Mouse (Mus musculus): ENCODE results near the gene Ybx1. TPM values are rescaled to one million over a fixed set of nuclear protein-coding genes. Genes with fewer than 3 reads are reported as not detected.

The Ybx1 gene
- polyA plus RNA-seq, 1 experiment from 2014 or later, result 170 TPM

- peak within 1 kb of the TSS; percentile 46 for H3K27ac ChIP-seq (ENCODE audit: low read depth)
- H3K36me3 ChIP-seq (replicated peaks; ENCODE audit: insufficient read depth, low read length), result peaks cover 31% of the 10 kb centered on the region
- H3K4me1 ChIP-seq (ENCODE audit: insufficient read depth), result peaks cover 7% of the 10 kb centered on the region
- WGBS (ENCODE audit: insufficient replicate concordance), result under 1% methylated on average over 44 of the region's 44 CpGs
- DNase-seq (peak; percentile 97), ATAC-seq (peak; percentile 99)
- peak within 1 kb of the TSS; percentile 81 for H3K4me2 ChIP-seq (ENCODE audit: low read depth, low read length)
- no peaks in the 10 kb centered on the region for H3K27me3 ChIP-seq (ENCODE audit: insufficient read depth, low read length)
- TF ChIP-seq CTCF (IDR thresholded peaks at IDR 0.05; ENCODE audit: low read depth) (no peak), EP300 (IDR thresholded peaks at IDR 0.05; ENCODE audit: low read depth) (peak; percentile 43; the same call in 1 of the 2 replicates)
- no peaks in the 10 kb centered on the region for H3K9me3 ChIP-seq (ENCODE audit: low read length)
- peak within 1 kb of the TSS; percentile 67 for H3K9ac ChIP-seq (replicated peaks)
- peak within 1 kb of the TSS; percentile 72 for H3K4me3 ChIP-seq (ENCODE audit: low read depth, low read length)
Measured at GRCm38 (mm10) chr4:119320131-119320830, 25.9 kb upstream of the Ybx1 start, which contains the start of gene Ppih. Gene Ppih, minus strand, starts transcription at chr4:119320546.

DNA sequence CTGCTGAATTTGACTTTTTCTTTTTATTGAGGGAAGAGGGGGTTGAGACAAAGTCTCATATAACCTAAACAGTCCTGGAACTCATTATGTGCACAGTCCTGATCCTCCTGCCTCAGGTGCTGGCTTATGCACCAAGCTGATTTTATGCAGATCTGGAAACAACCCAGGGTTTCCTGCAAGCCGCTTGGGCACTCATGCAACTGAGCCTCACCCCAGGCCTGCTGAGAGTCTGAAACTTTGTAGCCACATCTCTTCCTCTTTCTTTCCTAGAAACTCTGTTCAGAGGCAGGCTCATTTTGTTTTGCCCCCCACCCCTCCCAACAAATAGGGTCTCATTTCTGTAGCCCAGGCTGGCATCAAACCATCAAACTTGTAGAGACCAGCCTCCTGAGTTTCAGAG lies 19.4 kb upstream of the Ybx1 start:
- Histone ChIP-seq H3K4me2 (ENCODE audit: low read depth, low read length) (no peak overlapping the region), H3K27me3 (ENCODE audit: insufficient read depth, low read length) (no peaks in the 10 kb centered on the region), H3K4me1 (ENCODE audit: insufficient read depth) (no peaks in the 10 kb centered on the region), H3K36me3 (replicated peaks; ENCODE audit: insufficient read depth, low read length) (peaks cover 57% of the 10 kb centered on the region), H3K27ac (ENCODE audit: low read depth) (no peak overlapping the region), H3K4me3 (ENCODE audit: low read depth, low read length) (no peak overlapping the region), H3K9me3 (ENCODE audit: low read length) (no peaks in the 10 kb centered on the region), H3K9ac (replicated peaks) (no peak overlapping the region)
- TF ChIP-seq EP300 (IDR thresholded peaks at IDR 0.05; ENCODE audit: low read depth), result no peak
- no peak for TF ChIP-seq CTCF (IDR thresholded peaks at IDR 0.05; ENCODE audit: low read depth)
- no peak for ATAC-seq
- WGBS (ENCODE audit: insufficient replicate concordance), result 67% methylated on average over 1 of the region's 1 CpGs
- no peak for DNase-seq

DNA sequence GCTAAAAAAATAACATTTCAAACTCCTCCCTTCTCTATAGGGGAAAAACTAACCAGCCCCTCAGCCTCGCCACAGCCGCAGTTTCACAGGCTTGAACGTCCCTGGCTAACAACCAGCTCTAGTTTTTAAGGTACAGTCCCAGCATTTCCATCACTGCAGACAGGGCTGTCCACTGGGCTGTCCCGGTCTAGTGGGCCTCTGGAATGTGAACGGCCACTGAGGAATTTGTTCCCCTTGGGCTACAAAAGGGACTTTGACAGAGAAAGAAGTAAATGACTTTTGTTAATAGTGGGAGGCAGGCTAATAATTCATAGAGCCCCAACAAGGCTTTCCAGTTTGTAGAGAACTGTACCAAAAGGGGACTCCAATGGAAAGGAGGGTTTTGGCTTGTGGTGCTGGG lies 11.0 kb upstream of the Ybx1 start:
- DNase-seq, result no peak

GRCm38 (mm10) chr4:119303291-119303690 lies 8.9 kb upstream of the Ybx1 start:
- Histone ChIP-seq H3K27me3 (ENCODE audit: insufficient read depth, low read length) (no peaks in the 10 kb centered on the region), H3K4me3 (ENCODE audit: low read depth, low read length) (no peak overlapping the region), H3K4me1 (ENCODE audit: insufficient read depth) (no peaks in the 10 kb centered on the region), H3K9me3 (ENCODE audit: low read length) (no peaks in the 10 kb centered on the region), H3K9ac (replicated peaks) (no peak overlapping the region), H3K36me3 (replicated peaks; ENCODE audit: insufficient read depth, low read length) (0 out of 2 replicates have a peak, but pooled peaks cover 3% of the 10 kb centered on the region), H3K4me2 (ENCODE audit: low read depth, low read length) (no peak overlapping the region), H3K27ac (ENCODE audit: low read depth) (no peak overlapping the region)
- DNase-seq, result no peak
- no peak for ATAC-seq
- no peak for TF ChIP-seq CTCF (IDR thresholded peaks at IDR 0.05; ENCODE audit: low read depth)
- TF ChIP-seq EP300 (IDR thresholded peaks at IDR 0.05; ENCODE audit: low read depth), result no peak
- 83% methylated on average over 8 of the region's 8 CpGs for WGBS (ENCODE audit: insufficient replicate concordance)

More for the DNA sequence above, 11.0 kb upstream of the Ybx1 start:
- no peak for TF ChIP-seq CTCF (IDR thresholded peaks at IDR 0.05; ENCODE audit: low read depth)
- TF ChIP-seq EP300 (IDR thresholded peaks at IDR 0.05; ENCODE audit: low read depth), result no peak
- no peak overlapping the region for H3K27ac ChIP-seq (ENCODE audit: low read depth)
- 83% methylated on average over 5 of the region's 5 CpGs for WGBS (ENCODE audit: insufficient replicate concordance)
- no peaks in the 10 kb centered on the region for H3K9me3 ChIP-seq (ENCODE audit: low read length)
- H3K4me3 ChIP-seq (ENCODE audit: low read depth, low read length), result no peak overlapping the region
- no peak overlapping the region for H3K9ac ChIP-seq (replicated peaks)
- no peak for ATAC-seq
- no peaks in the 10 kb centered on the region for H3K27me3 ChIP-seq (ENCODE audit: insufficient read depth, low read length)
- no peak overlapping the region for H3K4me2 ChIP-seq (ENCODE audit: low read depth, low read length)
- no peaks in the 10 kb centered on the region for H3K4me1 ChIP-seq (ENCODE audit: insufficient read depth)
- peaks cover 12% of the 10 kb centered on the region; the same call in 1 of the 2 replicates for H3K36me3 ChIP-seq (replicated peaks; ENCODE audit: insufficient read depth, low read length)

DNA sequence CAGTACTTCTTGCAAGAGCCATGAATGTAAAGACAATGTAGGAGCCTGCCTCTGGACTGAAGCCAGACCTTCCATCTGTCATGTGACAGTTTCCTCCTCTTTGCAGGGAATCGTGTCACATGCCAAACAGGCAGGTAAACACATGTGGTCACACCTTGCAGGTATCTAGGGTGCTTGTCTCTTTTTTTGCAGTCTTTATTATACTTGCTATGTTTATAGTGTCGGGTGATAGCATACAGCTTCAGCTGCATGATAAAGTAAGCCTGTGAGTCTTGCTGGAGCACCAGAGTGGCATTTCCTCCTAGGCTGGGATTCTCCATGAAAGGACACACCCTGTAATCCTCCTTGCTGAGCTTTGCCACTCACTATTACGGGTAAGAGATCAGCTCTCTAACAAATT lies 7.4 kb upstream of the Ybx1 start:
- 78% methylated on average over 3 of the region's 3 CpGs for WGBS (ENCODE audit: insufficient replicate concordance)
- H3K27ac ChIP-seq (ENCODE audit: low read depth), result no peak overlapping the region
- TF ChIP-seq EP300 (IDR thresholded peaks at IDR 0.05; ENCODE audit: low read depth) (no peak), CTCF (IDR thresholded peaks at IDR 0.05; ENCODE audit: low read depth) (no peak)

GRCm38 (mm10) chr4:119300761-119301160 lies 6.4 kb upstream of the Ybx1 start:
- ATAC-seq, result no peak
- Histone ChIP-seq H3K9ac (replicated peaks) (no peak overlapping the region), H3K4me1 (ENCODE audit: insufficient read depth) (no peaks in the 10 kb centered on the region; the same call in 1 of the 2 replicates), H3K27me3 (ENCODE audit: insufficient read depth, low read length) (no peaks in the 10 kb centered on the region), H3K27ac (ENCODE audit: low read depth) (no peak overlapping the region), H3K36me3 (replicated peaks; ENCODE audit: insufficient read depth, low read length) (no peaks in the 10 kb centered on the region), H3K9me3 (ENCODE audit: low read length) (no peaks in the 10 kb centered on the region), H3K4me2 (ENCODE audit: low read depth, low read length) (no peak overlapping the region), H3K4me3 (ENCODE audit: low read depth, low read length) (no peak overlapping the region)
- 84% methylated on average over 3 of the region's 3 CpGs for WGBS (ENCODE audit: insufficient replicate concordance)
- no peak for DNase-seq
- no peak for TF ChIP-seq EP300 (IDR thresholded peaks at IDR 0.05; ENCODE audit: low read depth)
- no peak for TF ChIP-seq CTCF (IDR thresholded peaks at IDR 0.05; ENCODE audit: low read depth)

More for the DNA sequence above, 7.4 kb upstream of the Ybx1 start:
- H3K36me3 ChIP-seq (replicated peaks; ENCODE audit: insufficient read depth, low read length), result 0 out of 2 replicates have a peak, but pooled peaks cover under 1% of the 10 kb centered on the region
- ATAC-seq (no peak), DNase-seq (no peak)
- no peak overlapping the region for H3K9ac ChIP-seq (replicated peaks)
- H3K4me2 ChIP-seq (ENCODE audit: low read depth, low read length), result no peak overlapping the region
- H3K4me3 ChIP-seq (ENCODE audit: low read depth, low read length), result no peak overlapping the region
- H3K9me3 ChIP-seq (ENCODE audit: low read length), result no peaks in the 10 kb centered on the region
- H3K27me3 ChIP-seq (ENCODE audit: insufficient read depth, low read length), result no peaks in the 10 kb centered on the region
- no peaks in the 10 kb centered on the region for H3K4me1 ChIP-seq (ENCODE audit: insufficient read depth)
